Mouse (Mus musculus): ENCODE data around the gene Myo1g.

GRCm38 (mm10) chr11:6522782-6523525 is 2.2 kb upstream of the Myo1g start:
- no peak for TF ChIP-seq CTCF (IDR thresholded peaks at IDR 0.05; ENCODE audit: borderline replicate concordance, insufficient read depth, low read length)
- TF ChIP-seq POLR2A (IDR thresholded peaks at IDR 0.05; ENCODE audit: low read depth, low read length) = no peak

Measured in embryonic fibroblast, embryonic 13.5 days (primary cell).